Mouse (Mus musculus): ENCODE results near the gene Dbp. TPM values are rescaled to one million over a fixed set of nuclear protein-coding genes. Genes with fewer than 3 reads are reported as not detected.

Dbp gene
- polyA plus RNA-seq, 1 experiment from 2014 or later = 4.7 TPM

DNA sequence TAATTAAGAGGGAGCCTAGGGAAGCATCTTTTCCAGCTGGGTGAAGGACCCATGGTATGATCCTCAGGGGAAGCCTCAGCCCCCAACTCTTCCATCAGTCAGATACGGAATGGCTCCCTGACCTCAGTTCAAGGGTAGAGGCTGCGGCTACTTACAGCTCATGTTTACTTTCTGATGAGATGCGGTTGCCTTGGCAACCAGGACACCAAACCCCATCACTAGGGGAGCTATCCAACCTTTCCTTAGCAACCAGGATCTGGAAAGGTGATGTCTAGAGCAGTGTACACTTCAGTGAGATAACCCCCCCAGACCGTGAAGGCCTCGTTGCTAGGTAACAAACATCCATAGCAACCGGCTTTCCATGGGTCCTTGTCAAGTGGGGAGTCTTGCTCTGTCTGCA is 4.1 kb downstream of the Dbp start:
- Histone ChIP-seq H3K9me3 (replicated peaks) (no peaks in the 10 kb centered on the region), H3K36me3 (peaks cover 43% of the 10 kb centered on the region), H3K4me1 (peaks cover 54% of the 10 kb centered on the region), H3K4me3 (peak overlapping the region; percentile 81; the same call in 1 of the 2 replicates), H3K27me3 (ENCODE audit: low read depth, poor library complexity, severe bottlenecking) (no peaks in the 10 kb centered on the region), H3K27ac (0 out of 2 replicates have a peak overlapping the region, but pooled peaks have one; percentile 90)
- 62% methylated on average over 6 of the region's 6 CpGs for WGBS
- no peak for DNase-seq (ENCODE audit: low spot score)

DNA sequence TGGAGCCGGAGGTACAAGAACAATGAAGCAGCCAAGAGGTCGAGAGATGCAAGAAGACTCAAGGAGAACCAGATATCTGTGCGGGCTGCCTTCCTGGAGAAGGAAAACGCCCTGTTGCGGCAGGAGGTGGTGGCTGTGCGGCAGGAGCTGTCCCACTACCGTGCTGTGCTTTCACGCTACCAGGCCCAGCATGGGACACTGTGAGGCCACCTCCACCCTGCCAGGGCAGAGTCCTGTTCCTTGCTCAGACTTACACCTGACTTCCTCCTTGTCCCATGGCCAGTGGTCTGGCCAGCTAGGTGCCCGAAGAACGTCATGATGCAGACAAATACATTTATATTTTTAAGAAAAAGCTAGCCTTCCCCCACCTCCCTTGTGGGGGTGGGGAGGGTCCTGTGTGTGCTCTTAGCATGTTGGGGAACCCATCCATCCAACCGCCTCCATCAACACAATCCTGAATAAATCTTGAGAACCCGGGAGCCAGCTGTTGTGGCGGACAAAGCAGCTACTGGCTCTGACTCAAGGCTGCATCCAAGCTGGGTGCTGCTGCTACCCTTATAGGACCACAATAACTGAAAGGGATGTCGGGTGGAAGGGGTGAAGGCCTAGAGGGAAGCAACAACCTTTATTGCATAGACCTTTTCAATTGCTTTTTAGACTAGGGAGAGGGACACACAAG is 4.9 kb downstream of the Dbp start:
- Histone ChIP-seq H3K27me3 (ENCODE audit: low read depth, poor library complexity, severe bottlenecking) (no peaks in the 10 kb centered on the region), H3K4me3 (no peak overlapping the region), H3K27ac (0 out of 2 replicates have a peak overlapping the region, but pooled peaks have one; percentile 10), H3K9me3 (replicated peaks) (no peaks in the 10 kb centered on the region), H3K36me3 (peaks cover 43% of the 10 kb centered on the region), H3K4me1 (peaks cover 58% of the 10 kb centered on the region)
- 83% methylated on average over 14 of the region's 14 CpGs for WGBS
- DNase-seq (ENCODE audit: low spot score) = no peak

DNA sequence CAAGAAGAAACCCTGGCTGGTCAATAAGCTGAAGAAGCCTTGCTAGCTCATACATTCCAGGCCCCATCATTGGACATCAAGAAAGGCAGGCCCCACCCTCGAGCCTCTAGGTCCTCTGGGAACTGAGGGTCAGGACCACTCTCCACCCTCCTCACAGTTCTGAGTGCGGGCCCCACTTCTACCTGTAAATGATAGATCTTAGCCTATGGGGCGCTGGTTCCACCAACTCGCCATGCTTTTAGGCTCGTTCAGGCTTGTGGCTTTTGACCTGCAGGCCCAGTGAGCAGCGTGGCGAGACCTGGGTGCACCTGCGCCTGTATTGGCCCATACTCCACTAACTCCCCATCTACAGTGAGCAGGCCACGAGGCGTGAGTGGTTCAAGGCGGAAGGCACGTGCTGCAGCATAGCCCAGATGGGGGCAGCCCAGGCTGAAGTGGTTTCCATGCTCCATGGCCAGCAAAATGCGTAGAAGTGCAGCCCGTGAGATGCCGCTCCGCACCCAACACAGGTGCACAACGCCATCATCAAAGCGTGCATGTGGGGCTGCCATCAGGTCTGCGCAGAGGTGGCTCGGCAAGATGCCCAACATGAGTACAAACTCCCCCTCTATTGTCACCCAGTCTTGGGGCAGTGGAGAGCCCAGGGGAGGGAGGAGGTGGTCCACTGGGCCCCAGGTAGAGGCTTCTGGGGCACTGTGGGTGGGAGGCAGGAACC is 5.7 kb downstream of the Dbp start:
- Histone ChIP-seq H3K4me3 (no peak overlapping the region), H3K4me1 (peaks cover 60% of the 10 kb centered on the region), H3K36me3 (peaks cover 43% of the 10 kb centered on the region), H3K27me3 (ENCODE audit: low read depth, poor library complexity, severe bottlenecking) (no peaks in the 10 kb centered on the region), H3K9me3 (replicated peaks) (no peaks in the 10 kb centered on the region), H3K27ac (no peak overlapping the region)
- DNase-seq (ENCODE audit: low spot score) = no peak
- 95% methylated on average over 20 of the region's 20 CpGs for WGBS

DNA sequence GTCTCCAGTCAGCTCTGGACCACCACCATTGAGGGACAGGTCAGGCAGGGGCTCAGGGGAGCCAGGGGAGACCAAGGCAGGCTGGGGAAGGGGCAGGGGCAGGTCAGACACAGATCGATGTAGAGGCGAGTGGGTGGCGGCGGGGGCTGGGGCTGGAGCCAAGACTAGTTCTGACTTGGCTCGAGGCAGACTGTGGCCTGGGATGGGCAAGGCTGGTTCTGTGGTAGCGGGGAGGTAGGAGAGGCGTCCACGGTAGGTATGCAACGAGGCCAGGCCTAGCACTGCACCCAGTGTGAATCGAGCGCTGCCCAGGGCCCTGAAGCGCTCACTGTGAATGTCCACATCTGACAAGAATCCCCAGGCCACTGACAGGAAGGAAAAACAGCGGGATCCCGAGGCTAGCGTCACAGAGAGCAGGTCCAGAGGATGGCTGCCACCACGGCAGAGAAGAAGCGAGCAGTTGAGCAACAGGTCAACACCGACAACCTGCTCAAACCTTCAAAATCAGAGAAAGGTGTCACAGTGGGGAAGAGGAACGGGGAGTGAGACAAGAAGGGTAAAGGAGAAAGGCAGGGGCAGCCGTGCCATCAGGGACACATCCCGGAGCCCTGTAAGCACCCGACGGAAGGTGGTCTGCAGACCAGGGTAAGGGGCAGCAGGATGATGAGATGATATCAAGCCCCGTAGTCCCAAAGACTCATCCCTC is 6.6 kb downstream of the Dbp start:
- Histone ChIP-seq H3K4me3 (0 out of 2 replicates have a peak overlapping the region, but pooled peaks have one; percentile 6), H3K27me3 (ENCODE audit: low read depth, poor library complexity, severe bottlenecking) (no peaks in the 10 kb centered on the region), H3K4me1 (peaks cover 60% of the 10 kb centered on the region), H3K9me3 (replicated peaks) (no peaks in the 10 kb centered on the region), H3K36me3 (peaks cover 43% of the 10 kb centered on the region), H3K27ac (no peak overlapping the region)
- 95% methylated on average over 24 of the region's 24 CpGs for WGBS
- DNase-seq (ENCODE audit: low spot score) = no peak

GRCm38 (mm10) chr7:45712022-45712757 is 7.3 kb downstream of the Dbp start:
- Histone ChIP-seq H3K9me3 (replicated peaks) (no peaks in the 10 kb centered on the region), H3K36me3 (peaks cover 43% of the 10 kb centered on the region), H3K4me1 (peaks cover 60% of the 10 kb centered on the region), H3K4me3 (no peak overlapping the region), H3K27ac (no peak overlapping the region), H3K27me3 (ENCODE audit: low read depth, poor library complexity, severe bottlenecking) (no peaks in the 10 kb centered on the region)
- whole genome bisulfite sequencing = 88% methylated on average over 21 of the region's 21 CpGs
- DNase-seq (ENCODE audit: low spot score) = no peak

GRCm38 (mm10) chr7:45713396-45713795 is 8.5 kb downstream of the Dbp start:
- Histone ChIP-seq H3K36me3 (peaks cover 43% of the 10 kb centered on the region), H3K27ac (no peak overlapping the region), H3K4me1 (peaks cover 49% of the 10 kb centered on the region), H3K4me3 (no peak overlapping the region), H3K9me3 (replicated peaks) (no peaks in the 10 kb centered on the region), H3K27me3 (ENCODE audit: low read depth, poor library complexity, severe bottlenecking) (no peaks in the 10 kb centered on the region)
- DNase-seq (ENCODE audit: low spot score) = no peak
- 93% methylated on average over 16 of the region's 16 CpGs for WGBS

DNA sequence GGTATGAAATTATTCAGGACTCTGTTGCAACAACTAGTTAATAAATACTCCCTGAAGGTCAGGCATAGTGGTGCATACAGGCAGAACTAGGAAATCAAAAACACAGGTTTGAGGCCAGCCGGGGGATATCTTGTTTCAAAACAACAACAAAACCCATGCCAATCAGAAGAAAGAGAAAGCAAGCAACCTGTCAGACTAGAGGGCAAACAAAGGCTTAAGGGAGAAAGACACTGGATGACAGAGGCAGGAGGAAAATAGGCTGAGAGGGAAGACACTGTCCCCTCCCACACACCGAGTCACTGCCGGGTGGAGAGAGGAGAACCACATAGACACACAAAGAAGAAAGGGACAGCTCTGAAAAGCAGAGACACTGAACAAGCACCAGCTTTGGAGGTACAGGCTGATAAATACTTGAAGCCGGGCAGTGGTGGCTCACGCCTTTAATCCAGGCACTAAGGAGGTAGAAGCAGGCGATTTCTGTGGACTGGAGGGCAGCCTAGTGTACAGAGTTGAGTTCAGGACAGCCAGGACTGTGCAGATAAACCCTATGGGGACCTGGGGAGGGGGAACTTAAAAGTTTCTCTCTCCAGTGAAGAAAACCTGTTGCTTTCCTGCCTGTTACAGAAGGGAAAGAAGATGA is 9.1 kb downstream of the Dbp start:
- peak overlapping the region; percentile 74 for H3K4me3 ChIP-seq
- WGBS = 91% methylated on average over 6 of the region's 6 CpGs
- DNase-seq (ENCODE audit: low spot score) = no peak
- no peaks in the 10 kb centered on the region for H3K9me3 ChIP-seq (replicated peaks)
- H3K27ac ChIP-seq = peak overlapping the region; percentile 77; the same call in 1 of the 2 replicates
- peaks cover 47% of the 10 kb centered on the region for H3K36me3 ChIP-seq
- no peaks in the 10 kb centered on the region for H3K27me3 ChIP-seq (ENCODE audit: low read depth, poor library complexity, severe bottlenecking)
- peaks cover 46% of the 10 kb centered on the region for H3K4me1 ChIP-seq

DNA sequence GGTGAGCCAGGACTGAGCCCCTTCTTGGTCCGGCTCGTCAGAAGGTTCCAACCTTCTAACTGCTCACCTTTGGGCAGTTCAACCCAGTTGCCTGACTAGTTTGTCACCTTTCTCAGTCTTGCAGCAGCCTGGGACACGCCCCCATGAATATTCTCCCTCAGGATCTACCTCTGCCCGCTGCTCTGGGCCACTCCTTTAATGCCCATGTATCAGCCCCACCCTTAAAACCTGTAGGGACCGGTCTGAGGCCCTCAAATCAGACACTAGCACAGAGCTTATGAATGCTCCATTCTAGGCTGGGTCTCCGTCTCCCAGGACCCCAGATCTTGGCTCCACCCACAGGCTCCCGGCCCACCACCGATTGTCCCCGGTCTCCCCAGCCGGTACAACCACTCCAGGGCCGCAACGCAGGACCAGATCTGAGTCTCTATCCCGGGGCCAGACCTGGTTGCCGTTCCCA is 9.8 kb downstream of the Dbp start:
- peak overlapping the region; percentile 74 for H3K4me3 ChIP-seq

GRCm38 (mm10) chr7:45715090-45715708 is 10.3 kb downstream of the Dbp start, which contains the start of gene Rpl18:
Gene Rpl18, plus strand, starts transcription at chr7:45715457.
- peak; percentile 95 for DNase-seq (ENCODE audit: low spot score)
- Histone ChIP-seq H3K4me1 (peaks cover 49% of the 10 kb centered on the region), H3K9me3 (replicated peaks) (no peaks in the 10 kb centered on the region), H3K27me3 (ENCODE audit: low read depth, poor library complexity, severe bottlenecking) (no peaks in the 10 kb centered on the region), H3K27ac (peak within 1 kb of the TSS; percentile 77), H3K4me3 (peak within 1 kb of the TSS; percentile 74), H3K36me3 (peaks cover 51% of the 10 kb centered on the region)
- 8% methylated on average over 34 of the region's 34 CpGs for WGBS

More for the DNA sequence above, 9.8 kb downstream of the Dbp start:
- H3K4me1 ChIP-seq = peaks cover 46% of the 10 kb centered on the region
- peak overlapping the region; percentile 77 for H3K27ac ChIP-seq
- no peaks in the 10 kb centered on the region for H3K9me3 ChIP-seq (replicated peaks)
- peaks cover 51% of the 10 kb centered on the region for H3K36me3 ChIP-seq
- 9% methylated on average over 14 of the region's 14 CpGs for WGBS
- no peaks in the 10 kb centered on the region for H3K27me3 ChIP-seq (ENCODE audit: low read depth, poor library complexity, severe bottlenecking)
- no peak for DNase-seq (ENCODE audit: low spot score)

DNA sequence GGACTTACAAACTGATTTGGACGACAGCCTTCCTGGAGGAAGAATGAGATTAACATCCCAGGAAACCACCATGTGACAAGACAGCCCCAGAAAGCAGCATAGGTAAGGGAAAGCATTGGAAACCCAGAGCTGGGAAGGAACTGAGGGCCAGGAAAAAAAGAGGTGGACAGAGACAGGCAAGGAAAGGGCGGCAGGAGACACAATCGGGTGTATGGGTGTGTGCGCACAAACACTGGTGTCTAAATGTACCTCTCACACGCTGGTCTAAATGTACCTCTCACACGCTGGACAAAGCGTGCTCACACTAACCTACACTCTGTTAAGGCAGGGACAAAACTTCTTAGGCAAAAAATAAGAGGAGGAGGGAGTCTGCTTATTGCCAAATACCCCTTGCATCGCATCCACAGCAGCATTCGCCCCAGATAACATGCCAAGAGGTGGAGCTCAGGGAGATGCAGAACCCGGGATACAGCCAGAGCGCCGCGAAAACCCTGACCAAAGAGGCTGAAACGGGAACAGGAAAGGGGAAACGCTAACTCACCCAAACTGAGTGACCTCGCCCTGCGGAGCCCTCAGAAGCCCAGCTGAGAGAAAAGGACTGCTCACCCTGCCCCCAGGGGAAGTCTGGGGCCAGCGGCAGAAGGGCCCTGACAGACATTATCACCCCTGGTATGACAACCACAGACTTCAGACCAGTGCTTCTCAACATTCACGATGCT is 11.0 kb downstream of the Dbp start:
- DNase-seq (ENCODE audit: low spot score) = no peak
- Histone ChIP-seq H3K9me3 (replicated peaks) (no peaks in the 10 kb centered on the region), H3K36me3 (peaks cover 51% of the 10 kb centered on the region), H3K4me3 (peak overlapping the region; percentile 74), H3K4me1 (peaks cover 55% of the 10 kb centered on the region), H3K27me3 (ENCODE audit: low read depth, poor library complexity, severe bottlenecking) (no peaks in the 10 kb centered on the region), H3K27ac (peak overlapping the region; percentile 77)
- WGBS = 85% methylated on average over 19 of the region's 19 CpGs

- peaks cover 57% of the 10 kb centered on the region for H3K4me1 ChIP-seq
- WGBS = 96% methylated on average over 3 of the region's 3 CpGs
These were observed 11.6 kb downstream of the Dbp start for GRCm38 (mm10) chr7:45716460-45716857.

More at GRCm38 (mm10) chr7:45716460-45716857, 11.6 kb downstream of the Dbp start:
- DNase-seq (ENCODE audit: low spot score) = no peak
- Histone ChIP-seq H3K27me3 (ENCODE audit: low read depth, poor library complexity, severe bottlenecking) (no peaks in the 10 kb centered on the region), H3K9me3 (replicated peaks) (no peaks in the 10 kb centered on the region), H3K4me3 (peak overlapping the region; percentile 74), H3K27ac (peak overlapping the region; percentile 94; the same call in 1 of the 2 replicates), H3K36me3 (peaks cover 51% of the 10 kb centered on the region)

Measured in limb, embryonic 10.5 days (tissue).